Mouse (Mus musculus) CH12.LX (cell line): Measurements from ENCODE around the gene Cercam. TPM values are rescaled to one million over a fixed set of nuclear protein-coding genes. Genes with fewer than 3 reads are reported as not detected.

ENCODE experiments used
- DNase-seq: peaks from one replicate; pipeline ENCODE4 v3.0.0-alpha.2; 2013; ENCODE audit errors: extremely low read depth
- H3K27ac ChIP-seq: 2 replicates; pipeline ENCODE4 v1.5.1; 2012; ENCODE audit warnings: low read depth, mild to moderate bottlenecking, control low read depth, moderate library complexity; ENCODE audit not compliant: insufficient read depth
- H3K27me3 ChIP-seq: replicated peaks from 2 replicates; pipeline ENCODE3; 2012; ENCODE audit warnings: inconsistent platforms
- H3K36me3 ChIP-seq, 2 experiments: replicated peaks in 1 of 2; 2 replicates each; pipeline versions ENCODE3 to v1.6.1; 2012; ENCODE audit warnings: inconsistent platforms in 1 of 2, low read length in 1 of 2, mild to moderate bottlenecking in 1 of 2, mixed read lengths in 1 of 2, moderate library complexity in 1 of 2; ENCODE audit not compliant: control insufficient read depth in 1 of 2, insufficient read depth in 1 of 2
- H3K4me1 ChIP-seq, 2 experiments: 2 replicates each; pipeline ENCODE4 v1.6.1; 2012; ENCODE audit warnings: inconsistent platforms in 1 of 2, moderate library complexity in 1 of 2; ENCODE audit not compliant: insufficient read depth in 2 of 2, control insufficient read depth in 1 of 2
- H3K4me2 ChIP-seq: 2 replicates; pipeline ENCODE4 v1.6.1; 2012; ENCODE audit warnings: low read depth, mild to moderate bottlenecking, control low read depth; ENCODE audit not compliant: poor library complexity, insufficient read depth, severe bottlenecking
- H3K4me3 ChIP-seq, 3 experiments: fragments of 150-350 bp in 1 of 3; sonication (generic) in 1 of 3; replicated peaks in 1 of 3; 2 replicates each; pipeline versions ENCODE3 to v1.5.1; 2011 to 2012; ENCODE audit warnings: low read depth in 2 of 3, low read length in 2 of 3, mild to moderate bottlenecking in 2 of 3, moderate library complexity in 2 of 3, control low read depth in 1 of 3, improper control_type of control experiment in 1 of 3, inconsistent platforms in 1 of 3, mixed read lengths in 1 of 3; ENCODE audit not compliant: poor library complexity in 1 of 3
- H3K79me2 ChIP-seq: replicated peaks from 2 replicates; pipeline ENCODE4 v1.6.1; 2012; ENCODE audit warnings: mild to moderate bottlenecking, moderate library complexity; ENCODE audit not compliant: control insufficient read depth, poor library complexity, insufficient read depth, severe bottlenecking; ENCODE audit errors: extremely low read depth
- H3K9ac ChIP-seq: 2 replicates; pipeline ENCODE4 v1.6.1; 2012; ENCODE audit warnings: low read depth, mild to moderate bottlenecking, control low read depth, moderate library complexity; ENCODE audit not compliant: insufficient read depth
- H3K9me3 ChIP-seq: replicated peaks from 2 replicates; pipeline ENCODE3; 2012; ENCODE audit warnings: low read length, inconsistent platforms, mixed read lengths
- CHD1 ChIP-seq: IDR thresholded peaks from 2 replicates; pipeline ENCODE4 v1.6.1; 2012; ENCODE audit warnings: low read depth, low read length, improper control_type of control experiment, inconsistent platforms
- CHD2 ChIP-seq: IDR thresholded peaks from 2 replicates; pipeline ENCODE4 v1.6.1; 2011; ENCODE audit warnings: low read length, improper control_type of control experiment
- ELF1 ChIP-seq: IDR thresholded peaks from 2 replicates; pipeline ENCODE4 v1.6.1; 2014; ENCODE audit warnings: low read depth, mild to moderate bottlenecking, inconsistent platforms, low read length, improper control_type of control experiment
- EP300 ChIP-seq: IDR thresholded peaks from 2 replicates; pipeline ENCODE4 v1.6.1; 2011; ENCODE audit warnings: low read length, improper control_type of control experiment
- ETS1 ChIP-seq: conservative IDR thresholded peaks from 2 replicates; pipeline ENCODE4 v1.6.1; 2012; ENCODE audit warnings: low read depth, mild to moderate bottlenecking, inconsistent platforms, low read length, improper control_type of control experiment, moderate library complexity
- GABPA ChIP-seq: IDR thresholded peaks from 2 replicates; pipeline ENCODE4 v1.6.1; 2012; ENCODE audit warnings: low read depth, low read length, improper control_type of control experiment, inconsistent platforms; ENCODE audit not compliant: insufficient replicate concordance
- JUN ChIP-seq: IDR thresholded peaks from 2 replicates; pipeline ENCODE4 v1.6.1; 2011; ENCODE audit warnings: low read depth, mild to moderate bottlenecking, low read length, improper control_type of control experiment, moderate library complexity; ENCODE audit not compliant: insufficient read depth
- JUND ChIP-seq: conservative IDR thresholded peaks from 2 replicates; pipeline ENCODE4 v1.6.1; 2011; ENCODE audit warnings: low read depth, low read length, improper control_type of control experiment
- MAZ ChIP-seq: IDR thresholded peaks from 2 replicates; pipeline ENCODE4 v1.6.1; 2012; ENCODE audit warnings: low read depth, mild to moderate bottlenecking, inconsistent platforms, low read length, improper control_type of control experiment, moderate library complexity
- MEF2A ChIP-seq: IDR thresholded peaks from 2 replicates; pipeline ENCODE4 v1.6.1; 2014; ENCODE audit warnings: low read depth, mild to moderate bottlenecking, inconsistent platforms, low read length, improper control_type of control experiment, borderline replicate concordance
- MXI1 ChIP-seq: IDR thresholded peaks from 2 replicates; pipeline ENCODE4 v1.6.1; 2011; ENCODE audit warnings: mild to moderate bottlenecking, low read depth, low read length, improper control_type of control experiment
- MYC ChIP-seq: IDR thresholded peaks from 2 replicates; pipeline ENCODE4 v1.6.1; 2011; ENCODE audit warnings: low read depth, mild to moderate bottlenecking, improper control_type of control experiment, low read length
- NRF1 ChIP-seq: IDR thresholded peaks from 2 replicates; pipeline ENCODE4 v1.6.1; 2014; ENCODE audit warnings: low read depth, mild to moderate bottlenecking, inconsistent platforms, low read length, improper control_type of control experiment, moderate library complexity
- RAD21 ChIP-seq: IDR thresholded peaks from 2 replicates; pipeline ENCODE4 v1.6.1; 2011; ENCODE audit warnings: low read depth, mild to moderate bottlenecking, low read length, improper control_type of control experiment, moderate library complexity
- RCOR1 ChIP-seq: conservative IDR thresholded peaks from 2 replicates; pipeline ENCODE4 v1.6.1; 2012; ENCODE audit warnings: low read depth, mild to moderate bottlenecking, inconsistent platforms, low read length, improper control_type of control experiment
- SMC3 ChIP-seq: IDR thresholded peaks from 2 replicates; pipeline ENCODE4 v1.6.1; 2011; ENCODE audit warnings: low read depth, low read length, improper control_type of control experiment
- TBP ChIP-seq: conservative IDR thresholded peaks from 2 replicates; pipeline ENCODE4 v1.6.1; 2011; ENCODE audit warnings: low read depth, low read length, improper control_type of control experiment
- TCF12 ChIP-seq: IDR thresholded peaks from 2 replicates; pipeline ENCODE4 v1.6.1; 2014; ENCODE audit warnings: low read depth, mild to moderate bottlenecking, inconsistent platforms, low read length, improper control_type of control experiment
- USF1 ChIP-seq: IDR thresholded peaks from 2 replicates; pipeline ENCODE4 v1.6.1; 2014; ENCODE audit warnings: low read depth, mild to moderate bottlenecking, inconsistent platforms, low read length, improper control_type of control experiment
- ZC3H11A ChIP-seq: IDR thresholded peaks from 2 replicates; pipeline ENCODE4 v1.6.1; 2012; ENCODE audit warnings: low read depth, mild to moderate bottlenecking, inconsistent platforms, low read length, improper control_type of control experiment
- ZKSCAN1 ChIP-seq: IDR thresholded peaks from 2 replicates; pipeline ENCODE4 v1.6.1; 2012; ENCODE audit warnings: low read depth, inconsistent platforms, low read length, improper control_type of control experiment, borderline replicate concordance
- ZMIZ1 ChIP-seq: IDR thresholded peaks from 2 replicates; pipeline ENCODE4 v1.6.1; 2012; ENCODE audit warnings: low read depth, mild to moderate bottlenecking, inconsistent platforms, low read length, improper control_type of control experiment
- ZNF384 ChIP-seq: IDR thresholded peaks from 2 replicates; pipeline ENCODE4 v1.6.1; 2012; ENCODE audit warnings: low read depth, low read length, improper control_type of control experiment, inconsistent platforms
- dilution Hi-C: fragments of 300-500 bp; cut with MboI; formaldehyde crosslinking; loops from 2 replicates; pipeline ENCODE4 v1.14.3; 2020; ENCODE audit warnings: low sequenced_read_pairs; ENCODE audit not compliant: extremely low pct_unique_long_range_greater_than_20kb, extremely low pct_ligation_motif_present
- in situ Hi-C: fragments of 300-500 bp; cut with MboI; formaldehyde crosslinking; loops from 3 replicates; pipeline ENCODE4 v1.14.3; 2019; ENCODE audit warnings: low sequenced_read_pairs, low pct_ligation_motif_present, low pct_unique_long_range_greater_than_20kb, mixed read lengths
- polyA plus RNA-seq: library from polyadenylated mRNA; unstranded; fragments of >175 nt; gene quantifications from 2 replicates; pipeline ENCODE4 v1.2.1, GENCODE M21; 2012; ENCODE audit warnings: low read depth; ENCODE audit not compliant: insufficient read length
- total RNA-seq, 2 experiments: library from RNA; depleted of rRNA; stranded (reverse); fragments of 300-350 nt in 1 of 2; fragments of >200 nt in 1 of 2; gene quantifications; 2 replicates each; pipeline ENCODE4 v1.2.3; 2012 to 2014

Cercam gene
- total and polyA plus RNA-seq, 3 experiments = 3.0 to 6.1 (median 3.7) TPM

GRCm38 (mm10) chr2:29852957-29853485 lies 15.9 kb upstream of the Cercam start:
- no peak overlapping the region for H3K27ac ChIP-seq
- peaks cover 0 to 11% of the 10 kb centered on the region in 2 experiments for H3K36me3 ChIP-seq
- no peaks in the 10 kb centered on the region for H3K79me2 ChIP-seq
- H3K4me1 ChIP-seq = peaks cover 3 to 6% of the 10 kb centered on the region in 2 experiments; a peak in 2 of 4 replicates
- H3K4me2 ChIP-seq = no peak overlapping the region
- no peaks in the 10 kb centered on the region for H3K9me3 ChIP-seq
- H3K4me3 ChIP-seq = no peak overlapping the region
- dilution Hi-C loops = no loop called here
- DNase-seq = no peak
- no peaks in the 10 kb centered on the region for H3K27me3 ChIP-seq
- H3K9ac ChIP-seq = no peak overlapping the region
- in situ Hi-C loops = no loop called here
- TF ChIP-seq JUN (no peak), GABPA (no peak), ETS1 (no peak), CHD2 (no peak), JUND (no peak), TCF12 (no peak)
- TF ChIP-seq, all 38 proteins: peak for 0

- Histone ChIP-seq H3K36me3 (peaks cover 0 to 5% of the 10 kb centered on the region in 2 experiments), H3K79me2 (no peaks in the 10 kb centered on the region), H3K27ac (no peak overlapping the region), H3K4me3 (no peak overlapping the region), H3K4me2 (no peak overlapping the region), H3K9me3 (no peaks in the 10 kb centered on the region), H3K9ac (no peak overlapping the region), H3K27me3 (peaks cover 4% of the 10 kb centered on the region), H3K4me1 (peaks cover 3 to 6% of the 10 kb centered on the region in 2 experiments; a peak in 2 of 4 replicates)
- TF ChIP-seq USF1 = no peak
- TF ChIP-seq EP300 = no peak
- TF ChIP-seq ZC3H11A = no peak
- TF ChIP-seq JUN = no peak
- no peak for TF ChIP-seq RCOR1
- no peak for TF ChIP-seq MXI1
- in situ Hi-C loops (no loop called here), dilution Hi-C loops (no loop called here)
- DNase-seq = no peak
These were observed 15.2 kb upstream of the Cercam start for GRCm38 (mm10) chr2:29853736-29854135.

- dilution Hi-C loops (no loop called here), in situ Hi-C loops (loop anchor here (5.0 kb wide), 1 partner anchor 38 kb away; no protein-coding TSS in a partner anchor)
- H3K27me3 ChIP-seq = peaks cover 4% of the 10 kb centered on the region
- H3K36me3 ChIP-seq = no peaks in the 10 kb centered on the region
- H3K79me2 ChIP-seq = no peaks in the 10 kb centered on the region
- no peak overlapping the region for H3K4me3 ChIP-seq
- H3K27ac ChIP-seq = no peak overlapping the region
- no peak for DNase-seq
- no peaks in the 10 kb centered on the region for H3K9me3 ChIP-seq
- H3K9ac ChIP-seq = no peak overlapping the region
- H3K4me2 ChIP-seq = no peak overlapping the region
- peaks cover 0 to 3% of the 10 kb centered on the region in 2 experiments; a peak in 2 of 4 replicates for H3K4me1 ChIP-seq
- TF ChIP-seq CHD2 = no peak
- no peak for TF ChIP-seq JUND
- TF ChIP-seq EP300 = no peak
- TF ChIP-seq RCOR1 = no peak
- no peak for TF ChIP-seq GABPA
- no peak for TF ChIP-seq ZKSCAN1
- TF ChIP-seq MXI1 = no peak
- TF ChIP-seq ZMIZ1 = no peak
- TF ChIP-seq TBP = no peak
- no peak for TF ChIP-seq SMC3
- TF ChIP-seq MYC = no peak
- no peak for TF ChIP-seq MEF2A
- TF ChIP-seq ZNF384 = no peak
- TF ChIP-seq CHD1 = no peak
- TF ChIP-seq ELF1 = no peak
- TF ChIP-seq NRF1 = no peak
- TF ChIP-seq RAD21 = no peak
- TF ChIP-seq TCF12 = no peak
- TF ChIP-seq MAZ = no peak
These were observed 13.3 kb upstream of the Cercam start for GRCm38 (mm10) chr2:29855585-29856210.
